Mouse (Mus musculus) megakaryocyte, embryonic 14.5 days (primary cell): ENCODE results near the gene Agpat2.

ENCODE experiments used
- FLI1 ChIP-seq: IDR thresholded peaks from 2 replicates; pipeline ENCODE4 v1.6.1; 2012; ENCODE audit warnings: low read length, inconsistent platforms, mixed read lengths
- GATA1 ChIP-seq: IDR thresholded peaks from 3 replicates; pipeline ENCODE4 v1.6.1; 2012; ENCODE audit warnings: mixed read lengths, low read length, inconsistent platforms, borderline replicate concordance

- no peak for TF ChIP-seq GATA1
- TF ChIP-seq FLI1, result no peak
Observed at GRCm38 (mm10) chr2:26590282-26590681, 13.9 kb downstream of the Agpat2 start.
